Mouse (Mus musculus): ENCODE measurements around the gene Dpysl4. TPM values are rescaled to one million over a fixed set of nuclear protein-coding genes. Genes with fewer than 3 reads are reported as not detected.

The Dpysl4 gene
- polyA plus RNA-seq, 1 experiment from 2014 or later, result 11.6 TPM

GRCm38 (mm10) chr7:139107908-139108650 is 22.3 kb downstream of the Dpysl4 start:
- WGBS, result 87% methylated on average over 9 of the region's 9 CpGs
- ATAC-seq, result no peak
- H3K4me3 ChIP-seq (ENCODE audit: low read length), result no peak overlapping the region
- H3K4me2 ChIP-seq (ENCODE audit: low read depth, low read length), result no peak overlapping the region
- no peak overlapping the region for H3K9ac ChIP-seq (ENCODE audit: low read depth, low read length)
- no peaks in the 10 kb centered on the region for H3K36me3 ChIP-seq (ENCODE audit: control insufficient read depth, insufficient read depth, low read length)
- no peak overlapping the region for H3K27ac ChIP-seq (ENCODE audit: low read length)
- no peaks in the 10 kb centered on the region for H3K27me3 ChIP-seq (replicated peaks; ENCODE audit: control insufficient read depth, insufficient read depth, low read length)
- H3K9me3 ChIP-seq (ENCODE audit: control insufficient read depth, low read length), result no peaks in the 10 kb centered on the region
- H3K4me1 ChIP-seq (ENCODE audit: control insufficient read depth, insufficient read depth, low read length), result no peaks in the 10 kb centered on the region

- H3K36me3 ChIP-seq (ENCODE audit: control insufficient read depth, insufficient read depth, low read length), result no peaks in the 10 kb centered on the region
- ATAC-seq, result 0 out of 2 replicates have a peak, but pooled peaks have one; percentile 55
- no peak overlapping the region for H3K4me3 ChIP-seq (ENCODE audit: low read length)
- H3K27ac ChIP-seq (ENCODE audit: low read length), result no peak overlapping the region
- no peak overlapping the region for H3K4me2 ChIP-seq (ENCODE audit: low read depth, low read length)
- H3K4me1 ChIP-seq (ENCODE audit: control insufficient read depth, insufficient read depth, low read length), result no peaks in the 10 kb centered on the region
- H3K9ac ChIP-seq (ENCODE audit: low read depth, low read length), result no peak overlapping the region
- no peaks in the 10 kb centered on the region for H3K9me3 ChIP-seq (ENCODE audit: control insufficient read depth, low read length)
- H3K27me3 ChIP-seq (replicated peaks; ENCODE audit: control insufficient read depth, insufficient read depth, low read length), result no peaks in the 10 kb centered on the region
- WGBS, result 42% methylated on average over 13 of the region's 13 CpGs
Measured at GRCm38 (mm10) chr7:139119152-139119774, 33.5 kb downstream of the Dpysl4 start.

- ATAC-seq, result no peak
- Histone ChIP-seq H3K4me1 (ENCODE audit: control insufficient read depth, insufficient read depth, low read length) (no peaks in the 10 kb centered on the region), H3K9me3 (ENCODE audit: control insufficient read depth, low read length) (no peaks in the 10 kb centered on the region), H3K9ac (ENCODE audit: low read depth, low read length) (no peak overlapping the region), H3K27me3 (replicated peaks; ENCODE audit: control insufficient read depth, insufficient read depth, low read length) (no peaks in the 10 kb centered on the region), H3K36me3 (ENCODE audit: control insufficient read depth, insufficient read depth, low read length) (no peaks in the 10 kb centered on the region), H3K27ac (ENCODE audit: low read length) (no peak overlapping the region), H3K4me3 (ENCODE audit: low read length) (no peak overlapping the region), H3K4me2 (ENCODE audit: low read depth, low read length) (no peak overlapping the region)
- 49% methylated on average over 2 of the region's 2 CpGs for WGBS
Measured at GRCm38 (mm10) chr7:139119775-139120153, 34.0 kb downstream of the Dpysl4 start.

- Histone ChIP-seq H3K27ac (ENCODE audit: low read length) (no peak overlapping the region), H3K4me1 (ENCODE audit: control insufficient read depth, insufficient read depth, low read length) (peaks cover 4% of the 10 kb centered on the region; the same call in 1 of the 2 replicates), H3K4me2 (ENCODE audit: low read depth, low read length) (no peak overlapping the region), H3K27me3 (replicated peaks; ENCODE audit: control insufficient read depth, insufficient read depth, low read length) (no peaks in the 10 kb centered on the region), H3K36me3 (ENCODE audit: control insufficient read depth, insufficient read depth, low read length) (no peaks in the 10 kb centered on the region), H3K9ac (ENCODE audit: low read depth, low read length) (no peak overlapping the region), H3K4me3 (ENCODE audit: low read length) (no peak overlapping the region), H3K9me3 (ENCODE audit: control insufficient read depth, low read length) (no peaks in the 10 kb centered on the region)
- 81% methylated on average over 4 of the region's 4 CpGs for WGBS
- ATAC-seq, result no peak
Measured at GRCm38 (mm10) chr7:139125881-139126280, 40.1 kb downstream of the Dpysl4 start.

GRCm38 (mm10) chr7:139126549-139126948 is 40.7 kb downstream of the Dpysl4 start:
- Histone ChIP-seq H3K4me3 (ENCODE audit: low read length) (no peak overlapping the region), H3K9ac (ENCODE audit: low read depth, low read length) (no peak overlapping the region), H3K27ac (ENCODE audit: low read length) (no peak overlapping the region), H3K4me1 (ENCODE audit: control insufficient read depth, insufficient read depth, low read length) (peaks cover 4% of the 10 kb centered on the region; the same call in 1 of the 2 replicates), H3K27me3 (replicated peaks; ENCODE audit: control insufficient read depth, insufficient read depth, low read length) (no peaks in the 10 kb centered on the region), H3K36me3 (ENCODE audit: control insufficient read depth, insufficient read depth, low read length) (no peaks in the 10 kb centered on the region), H3K4me2 (ENCODE audit: low read depth, low read length) (no peak overlapping the region), H3K9me3 (ENCODE audit: control insufficient read depth, low read length) (no peaks in the 10 kb centered on the region)
- no peak for ATAC-seq
- WGBS, result 69% methylated on average over 7 of the region's 7 CpGs

- no peak overlapping the region for H3K4me3 ChIP-seq (ENCODE audit: low read length)
- peaks cover 4% of the 10 kb centered on the region; the same call in 1 of the 2 replicates for H3K4me1 ChIP-seq (ENCODE audit: control insufficient read depth, insufficient read depth, low read length)
- no peak for ATAC-seq
- no peaks in the 10 kb centered on the region for H3K27me3 ChIP-seq (replicated peaks; ENCODE audit: control insufficient read depth, insufficient read depth, low read length)
- no peak overlapping the region for H3K9ac ChIP-seq (ENCODE audit: low read depth, low read length)
- no peaks in the 10 kb centered on the region for H3K36me3 ChIP-seq (ENCODE audit: control insufficient read depth, insufficient read depth, low read length)
- no peaks in the 10 kb centered on the region for H3K9me3 ChIP-seq (ENCODE audit: control insufficient read depth, low read length)
- no peak overlapping the region for H3K4me2 ChIP-seq (ENCODE audit: low read depth, low read length)
- 75% methylated on average over 4 of the region's 4 CpGs for WGBS
- no peak overlapping the region for H3K27ac ChIP-seq (ENCODE audit: low read length)
Measured at GRCm38 (mm10) chr7:139128994-139129393, 43.2 kb downstream of the Dpysl4 start.

GRCm38 (mm10) chr7:139130361-139130760 is 44.6 kb downstream of the Dpysl4 start:
- Histone ChIP-seq H3K4me3 (ENCODE audit: low read length) (no peak overlapping the region), H3K9ac (ENCODE audit: low read depth, low read length) (0 out of 2 replicates have a peak overlapping the region, but pooled peaks have one; percentile 6), H3K27me3 (replicated peaks; ENCODE audit: control insufficient read depth, insufficient read depth, low read length) (no peaks in the 10 kb centered on the region), H3K27ac (ENCODE audit: low read length) (no peak overlapping the region), H3K4me2 (ENCODE audit: low read depth, low read length) (no peak overlapping the region), H3K36me3 (ENCODE audit: control insufficient read depth, insufficient read depth, low read length) (no peaks in the 10 kb centered on the region), H3K9me3 (ENCODE audit: control insufficient read depth, low read length) (no peaks in the 10 kb centered on the region), H3K4me1 (ENCODE audit: control insufficient read depth, insufficient read depth, low read length) (peaks cover 4% of the 10 kb centered on the region; the same call in 1 of the 2 replicates)
- 32% methylated on average over 6 of the region's 6 CpGs for WGBS
- ATAC-seq, result no peak

- no peaks in the 10 kb centered on the region for H3K27me3 ChIP-seq (replicated peaks; ENCODE audit: control insufficient read depth, insufficient read depth, low read length)
- no peak overlapping the region for H3K4me3 ChIP-seq (ENCODE audit: low read length)
- peaks cover 4% of the 10 kb centered on the region; the same call in 1 of the 2 replicates for H3K4me1 ChIP-seq (ENCODE audit: control insufficient read depth, insufficient read depth, low read length)
- no peak overlapping the region for H3K9ac ChIP-seq (ENCODE audit: low read depth, low read length)
- H3K36me3 ChIP-seq (ENCODE audit: control insufficient read depth, insufficient read depth, low read length), result no peaks in the 10 kb centered on the region
- no peak overlapping the region for H3K27ac ChIP-seq (ENCODE audit: low read length)
- no peak overlapping the region for H3K4me2 ChIP-seq (ENCODE audit: low read depth, low read length)
- WGBS, result 63% methylated on average over 8 of the region's 8 CpGs
- no peaks in the 10 kb centered on the region for H3K9me3 ChIP-seq (ENCODE audit: control insufficient read depth, low read length)
- no peak for ATAC-seq
Measured at GRCm38 (mm10) chr7:139131538-139131937, 45.7 kb downstream of the Dpysl4 start.

- Histone ChIP-seq H3K36me3 (ENCODE audit: control insufficient read depth, insufficient read depth, low read length) (no peaks in the 10 kb centered on the region), H3K27me3 (replicated peaks; ENCODE audit: control insufficient read depth, insufficient read depth, low read length) (no peaks in the 10 kb centered on the region), H3K4me3 (ENCODE audit: low read length) (no peak overlapping the region), H3K4me1 (ENCODE audit: control insufficient read depth, insufficient read depth, low read length) (peaks cover 4% of the 10 kb centered on the region; the same call in 1 of the 2 replicates), H3K27ac (ENCODE audit: low read length) (no peak overlapping the region), H3K9ac (ENCODE audit: low read depth, low read length) (no peak overlapping the region), H3K4me2 (ENCODE audit: low read depth, low read length) (no peak overlapping the region), H3K9me3 (ENCODE audit: control insufficient read depth, low read length) (no peaks in the 10 kb centered on the region)
- 73% methylated on average over 3 of the region's 3 CpGs for WGBS
- no peak for ATAC-seq
Measured at GRCm38 (mm10) chr7:139133446-139133845, 47.6 kb downstream of the Dpysl4 start.
